Mouse (Mus musculus) forebrain, embryonic 12.5 days (tissue): ENCODE data around the gene Heatr9. TPM values are rescaled to one million over a fixed set of nuclear protein-coding genes. Genes with fewer than 3 reads are reported as not detected.

Experiments
- ATAC-seq: fragments of 200-750 bp; cut with Nextera tagmentation; 2 replicates; pipeline ENCODE4 v1.8.0; 2017; ENCODE audit warnings: moderate TSS enrichment; ENCODE audit not compliant: low FRiP score
- H3K27ac ChIP-seq: fragments of 300-500 bp; sonication (generic); 2 replicates; pipeline ENCODE4 v1.5.1; 2016; ENCODE audit warnings: mild to moderate bottlenecking
- H3K27me3 ChIP-seq: fragments of 300-500 bp; sonication (generic); 2 replicates; pipeline ENCODE4 v1.6.1; 2016; ENCODE audit warnings: mild to moderate bottlenecking
- H3K36me3 ChIP-seq: fragments of 300-500 bp; sonication (generic); replicated peaks from 2 replicates; pipeline ENCODE4 v1.6.1; 2016; ENCODE audit warnings: mild to moderate bottlenecking
- H3K4me1 ChIP-seq: fragments of 300-500 bp; sonication (generic); 2 replicates; pipeline ENCODE4 v1.6.1; 2016
- H3K4me2 ChIP-seq: fragments of 300-500 bp; sonication (generic); 2 replicates; pipeline ENCODE4 v1.6.1; 2016; ENCODE audit warnings: mild to moderate bottlenecking, moderate library complexity
- H3K4me3 ChIP-seq: fragments of 300-500 bp; sonication (generic); replicated peaks from 2 replicates; pipeline ENCODE4 v1.5.1; 2016; ENCODE audit warnings: mild to moderate bottlenecking
- H3K9ac ChIP-seq: fragments of 300-500 bp; sonication (generic); 2 replicates; pipeline ENCODE4 v1.6.1; 2016; ENCODE audit warnings: mild to moderate bottlenecking
- H3K9me3 ChIP-seq: fragments of 300-500 bp; sonication (generic); 2 replicates; pipeline ENCODE4 v1.6.1; 2016
- WGBS: fragments of 180-500 bp; shearing (Covaris S2); methylation state at CpG from one replicate; pipeline ENCODE4 v1.1.7; 2016; 5-methylcytosine and 5-hydroxymethylcytosine counted together
- polyA plus RNA-seq: library from polyadenylated mRNA; unstranded; fragments of >200 nt; fragmentation: Nextera tagmentation; extraction: Ambion mirVana; gene quantifications from 2 replicates; pipeline ENCODE4 v1.2.1, GENCODE M21; 2016

The Heatr9 gene
- polyA plus RNA-seq, 1 experiment from 2014 or later: 0.10 TPM

DNA sequence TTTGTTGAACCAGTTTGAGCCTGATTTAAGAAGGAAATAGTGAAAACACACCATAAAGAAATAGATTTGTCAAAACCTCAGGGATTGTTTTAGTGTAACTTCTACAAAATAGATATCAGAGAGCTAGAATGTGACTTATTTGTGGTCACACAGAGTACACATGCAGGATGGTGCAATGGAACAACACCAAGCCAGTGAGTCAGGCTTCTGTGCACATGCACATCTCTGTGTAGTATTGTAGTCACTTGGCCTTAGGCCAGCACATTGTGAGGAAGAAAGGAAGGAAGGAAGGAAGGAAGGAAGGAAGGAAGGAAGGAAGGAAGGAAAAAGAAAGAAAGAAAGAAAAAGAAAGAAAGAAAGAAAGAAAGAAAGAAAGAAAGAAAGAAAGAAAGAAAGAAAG lies 4.8 kb downstream of the Heatr9 start:
- no peaks in the 10 kb centered on the region for H3K4me1 ChIP-seq
- H3K27ac ChIP-seq: no peak overlapping the region
- H3K4me2 ChIP-seq: no peak overlapping the region
- no peak for ATAC-seq
- no peak overlapping the region for H3K9ac ChIP-seq
- H3K4me3 ChIP-seq: no peak overlapping the region
- no peaks in the 10 kb centered on the region for H3K27me3 ChIP-seq
- H3K36me3 ChIP-seq: no peaks in the 10 kb centered on the region; the same call in 1 of the 2 replicates
- H3K9me3 ChIP-seq: no peaks in the 10 kb centered on the region

DNA sequence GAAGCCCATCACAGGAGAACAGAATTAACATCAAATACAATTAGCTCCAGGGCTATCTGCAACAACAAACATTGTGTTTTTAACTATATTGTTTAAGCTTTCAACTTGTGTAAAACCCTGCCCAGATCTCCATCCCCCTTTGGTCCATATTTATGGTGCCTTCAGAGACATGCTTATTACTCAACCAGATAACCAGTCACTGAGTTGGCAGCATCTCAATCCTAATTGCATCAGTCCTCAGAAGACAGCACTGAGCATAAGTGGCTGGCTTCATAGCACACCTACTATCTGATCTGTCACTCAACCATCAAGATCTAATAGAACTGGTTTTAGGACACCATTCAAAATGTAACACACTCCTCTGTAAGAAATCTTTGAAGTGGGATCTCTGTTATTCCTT lies 12.5 kb downstream of the Heatr9 start:
- no peak overlapping the region for H3K4me3 ChIP-seq
- ATAC-seq: no peak
- H3K27ac ChIP-seq: no peak overlapping the region
- peaks cover 32% of the 10 kb centered on the region for H3K36me3 ChIP-seq
- no peaks in the 10 kb centered on the region for H3K9me3 ChIP-seq
- H3K4me2 ChIP-seq: no peak overlapping the region
- H3K9ac ChIP-seq: no peak overlapping the region
- no peaks in the 10 kb centered on the region for H3K4me1 ChIP-seq
- no peaks in the 10 kb centered on the region for H3K27me3 ChIP-seq

GRCm38 (mm10) chr11:83504308-83504707 lies 17.7 kb downstream of the Heatr9 start:
- no peaks in the 10 kb centered on the region for H3K4me1 ChIP-seq
- no peak overlapping the region for H3K4me2 ChIP-seq
- H3K27ac ChIP-seq: no peak overlapping the region
- ATAC-seq: no peak
- H3K9me3 ChIP-seq: no peaks in the 10 kb centered on the region
- H3K27me3 ChIP-seq: no peaks in the 10 kb centered on the region
- no peak overlapping the region for H3K9ac ChIP-seq
- peaks cover 64% of the 10 kb centered on the region for H3K36me3 ChIP-seq
- WGBS: 93% methylated on average over 5 of the region's 5 CpGs
- no peak overlapping the region for H3K4me3 ChIP-seq

DNA sequence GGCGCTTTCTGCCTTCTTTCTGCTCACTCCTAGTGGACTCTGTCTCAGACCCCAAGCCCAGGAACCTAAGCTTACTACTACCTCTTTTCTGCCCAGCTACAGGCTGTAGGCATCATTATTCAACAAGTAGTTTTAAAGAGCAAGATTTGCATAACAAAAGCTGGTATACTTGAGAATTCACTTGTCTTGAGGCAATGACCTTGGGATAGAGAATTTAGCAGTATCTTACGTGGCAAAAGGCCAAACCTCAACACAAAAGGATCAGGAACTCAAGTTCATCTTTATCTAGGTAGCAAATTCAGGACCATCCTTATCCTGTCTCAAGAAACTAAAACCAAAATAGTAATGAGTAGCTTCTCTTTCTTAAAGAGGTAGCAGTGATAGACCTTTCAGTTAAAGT lies 26.4 kb downstream of the Heatr9 start:
- Histone ChIP-seq H3K27me3 (no peaks in the 10 kb centered on the region), H3K9ac (no peak overlapping the region), H3K9me3 (no peaks in the 10 kb centered on the region), H3K4me1 (no peaks in the 10 kb centered on the region), H3K36me3 (peaks cover 23% of the 10 kb centered on the region), H3K4me2 (no peak overlapping the region), H3K27ac (no peak overlapping the region), H3K4me3 (no peak overlapping the region)
- no peak for ATAC-seq
- WGBS: 58% methylated on average over 2 of the region's 2 CpGs

DNA sequence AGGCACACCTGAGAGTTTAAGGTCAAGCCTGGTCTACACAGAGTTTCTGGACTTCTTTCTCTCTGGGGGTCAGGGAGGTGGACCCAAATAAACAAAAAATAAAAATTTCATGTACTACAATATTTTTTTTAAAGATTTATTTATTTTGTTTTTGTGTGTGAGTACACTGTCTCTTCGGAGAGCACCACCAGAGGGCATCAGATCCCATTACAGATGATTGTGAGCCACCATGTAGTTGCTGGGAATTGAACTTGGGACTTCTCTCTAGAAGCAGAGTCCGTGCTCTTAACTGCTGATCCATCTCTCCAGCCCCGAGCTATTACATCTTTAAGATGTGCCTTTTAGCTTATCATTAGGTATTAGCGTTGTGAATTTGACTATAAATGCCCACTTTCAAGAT lies 30.5 kb downstream of the Heatr9 start:
- no peak overlapping the region for H3K4me2 ChIP-seq
- ATAC-seq: no peak
- no peak overlapping the region for H3K27ac ChIP-seq
- peaks cover 33% of the 10 kb centered on the region for H3K36me3 ChIP-seq
- no peak overlapping the region for H3K9ac ChIP-seq
- H3K4me3 ChIP-seq: no peak overlapping the region
- H3K9me3 ChIP-seq: no peaks in the 10 kb centered on the region
- H3K27me3 ChIP-seq: no peaks in the 10 kb centered on the region
- no peaks in the 10 kb centered on the region for H3K4me1 ChIP-seq
- 91% methylated on average over 4 of the region's 4 CpGs for WGBS

- H3K4me3 ChIP-seq: peak overlapping the region; percentile 92
- ATAC-seq: peak; percentile 79
- H3K9me3 ChIP-seq: no peaks in the 10 kb centered on the region
- peak overlapping the region; percentile 94 for H3K9ac ChIP-seq
- 0 out of 2 replicates have a peak, but pooled peaks cover 8% of the 10 kb centered on the region for H3K27me3 ChIP-seq
- peaks cover 17% of the 10 kb centered on the region for H3K36me3 ChIP-seq
- peaks cover 17% of the 10 kb centered on the region for H3K4me1 ChIP-seq
- peak overlapping the region; percentile 98 for H3K27ac ChIP-seq
- H3K4me2 ChIP-seq: peak overlapping the region; percentile 74
- WGBS: under 1% methylated on average over 39 of the region's 52 CpGs
Measured at GRCm38 (mm10) chr11:83473235-83474016, 48.5 kb downstream of the Heatr9 start.

DNA sequence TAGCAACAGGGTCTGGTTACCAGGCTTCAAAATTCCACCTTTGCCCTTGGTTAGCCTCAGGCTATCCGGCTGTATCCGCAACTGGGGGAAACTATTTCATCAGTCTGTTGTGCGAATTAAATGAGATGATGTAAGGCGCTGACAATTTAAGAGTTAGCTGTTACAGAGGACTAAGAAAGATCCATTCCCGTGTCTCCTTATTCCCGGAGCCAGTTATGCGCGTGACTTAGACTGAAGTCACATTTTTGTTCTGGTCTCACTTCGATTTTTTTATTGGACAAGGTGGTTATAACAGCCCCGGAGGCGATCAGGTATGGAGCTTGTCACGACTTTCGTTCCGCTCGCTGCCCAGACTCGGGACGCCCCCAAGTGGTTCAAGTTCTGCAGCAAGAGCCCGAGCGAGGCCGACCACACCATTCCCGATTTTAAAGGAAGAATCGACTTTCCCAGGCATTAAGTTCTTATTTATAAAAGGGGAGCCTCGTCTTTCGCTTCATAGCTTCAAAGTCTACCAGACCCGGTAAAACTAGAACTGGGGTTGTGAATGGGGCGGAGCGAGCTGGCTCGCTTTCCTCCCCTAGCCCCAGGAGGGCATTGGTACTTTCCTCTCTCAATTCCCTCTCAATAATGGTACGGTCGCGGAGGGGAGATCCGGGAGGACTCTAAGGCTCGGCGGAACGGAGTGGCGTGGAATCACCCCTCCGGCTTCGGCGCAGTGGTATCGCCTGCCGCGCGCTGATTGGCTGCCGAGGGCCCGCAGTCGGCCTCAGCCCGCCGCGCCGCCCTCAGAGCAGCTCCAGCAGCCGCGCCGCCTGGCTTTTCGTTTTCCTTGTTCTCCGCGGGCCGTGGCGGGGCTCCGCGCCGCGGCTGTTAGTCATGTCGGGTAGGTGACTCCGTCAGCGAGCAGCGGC lies 49.4 kb downstream of the Heatr9 start, which contains the start of gene Taf15:
Gene Taf15, plus strand, starts transcription at position 763 of the 911 bp plus-strand sequence.
- 0 out of 2 replicates have a peak, but pooled peaks cover 8% of the 10 kb centered on the region for H3K27me3 ChIP-seq
- peak; percentile 98 for ATAC-seq
- H3K4me1 ChIP-seq: peaks cover 17% of the 10 kb centered on the region
- peak within 1 kb of the TSS; percentile 94 for H3K9ac ChIP-seq
- peaks cover 11% of the 10 kb centered on the region for H3K36me3 ChIP-seq
- H3K27ac ChIP-seq: peak within 1 kb of the TSS; percentile 98
- peak within 1 kb of the TSS; percentile 92 for H3K4me3 ChIP-seq
- H3K9me3 ChIP-seq: no peaks in the 10 kb centered on the region
- WGBS: under 1% methylated on average over 66 of the region's 66 CpGs
- peak within 1 kb of the TSS; percentile 74 for H3K4me2 ChIP-seq

GRCm38 (mm10) chr11:83471766-83472165 lies 50.2 kb downstream of the Heatr9 start:
- Histone ChIP-seq H3K4me1 (peaks cover 22% of the 10 kb centered on the region), H3K9ac (no peak overlapping the region; the same call in 1 of the 2 replicates), H3K4me3 (no peak overlapping the region), H3K4me2 (peak overlapping the region; percentile 64), H3K27ac (no peak overlapping the region), H3K9me3 (no peaks in the 10 kb centered on the region), H3K36me3 (peaks cover 7% of the 10 kb centered on the region), H3K27me3 (0 out of 2 replicates have a peak, but pooled peaks cover 9% of the 10 kb centered on the region)
- ATAC-seq: no peak
- WGBS: 94% methylated on average over 2 of the region's 2 CpGs

GRCm38 (mm10) chr11:83468765-83469164 lies 53.2 kb downstream of the Heatr9 start:
- H3K4me3 ChIP-seq: no peak overlapping the region
- no peaks in the 10 kb centered on the region for H3K9me3 ChIP-seq
- no peak for ATAC-seq
- no peak overlapping the region for H3K4me2 ChIP-seq
- no peaks in the 10 kb centered on the region for H3K36me3 ChIP-seq
- H3K9ac ChIP-seq: no peak overlapping the region
- 87% methylated on average over 3 of the region's 3 CpGs for WGBS
- H3K27me3 ChIP-seq: peaks cover 37% of the 10 kb centered on the region
- H3K27ac ChIP-seq: no peak overlapping the region
- H3K4me1 ChIP-seq: peaks cover 13% of the 10 kb centered on the region

DNA sequence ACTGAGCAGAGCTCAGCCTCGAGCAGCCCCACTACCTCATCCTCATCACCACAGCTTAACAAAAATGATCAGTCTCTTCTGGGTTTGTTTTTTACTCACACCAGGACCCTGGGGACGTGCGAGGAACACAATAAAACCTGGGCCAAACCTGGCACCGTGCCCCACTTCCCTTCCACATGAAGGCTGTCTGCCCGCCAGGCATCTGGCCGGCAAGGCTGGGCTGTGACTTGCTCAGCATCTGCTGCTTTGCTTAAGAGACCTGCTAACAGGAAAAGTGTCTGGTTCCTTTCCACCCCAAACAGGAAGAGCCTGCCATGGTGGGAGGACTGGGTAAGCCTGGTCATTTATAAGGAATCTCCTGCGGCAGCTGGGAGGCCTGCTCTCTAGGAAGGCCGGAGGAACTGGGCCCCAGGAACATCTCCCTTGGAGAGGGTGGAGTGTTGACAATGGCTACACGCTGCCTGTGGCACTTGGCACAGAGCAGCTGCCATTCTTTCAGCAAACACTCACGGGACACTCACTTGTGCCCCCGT lies 54.8 kb downstream of the Heatr9 start:
- peaks cover 53% of the 10 kb centered on the region for H3K27me3 ChIP-seq
- H3K4me2 ChIP-seq: no peak overlapping the region
- H3K4me3 ChIP-seq: no peak overlapping the region
- H3K4me1 ChIP-seq: peaks cover 21% of the 10 kb centered on the region
- no peak overlapping the region for H3K9ac ChIP-seq
- no peaks in the 10 kb centered on the region for H3K36me3 ChIP-seq
- H3K9me3 ChIP-seq: no peaks in the 10 kb centered on the region
- ATAC-seq: no peak
- H3K27ac ChIP-seq: no peak overlapping the region
- WGBS: 69% methylated on average over 11 of the region's 11 CpGs

GRCm38 (mm10) chr11:83465976-83466375 lies 56.0 kb downstream of the Heatr9 start:
- Histone ChIP-seq H3K9ac (0 out of 2 replicates have a peak overlapping the region, but pooled peaks have one; percentile 29), H3K9me3 (no peaks in the 10 kb centered on the region), H3K27ac (no peak overlapping the region), H3K36me3 (no peaks in the 10 kb centered on the region), H3K4me3 (no peak overlapping the region), H3K27me3 (peaks cover 64% of the 10 kb centered on the region), H3K4me1 (peaks cover 19% of the 10 kb centered on the region), H3K4me2 (no peak overlapping the region)
- WGBS: 48% methylated on average over 2 of the region's 2 CpGs
- no peak for ATAC-seq

- H3K27ac ChIP-seq: no peak within 1 kb of the TSS
- peaks cover 67% of the 10 kb centered on the region for H3K27me3 ChIP-seq
- no peaks in the 10 kb centered on the region for H3K36me3 ChIP-seq
- peak within 1 kb of the TSS; percentile 76 for H3K4me2 ChIP-seq
- under 1% methylated on average over 42 of the region's 42 CpGs for WGBS
- H3K9ac ChIP-seq: peak within 1 kb of the TSS; percentile 61
- H3K4me3 ChIP-seq: peak within 1 kb of the TSS; percentile 46
- no peaks in the 10 kb centered on the region for H3K9me3 ChIP-seq
- peaks cover 29% of the 10 kb centered on the region for H3K4me1 ChIP-seq
- no peak for ATAC-seq
Measured at GRCm38 (mm10) chr11:83462711-83463244, 59.2 kb downstream of the Heatr9 start, which contains the start of gene Mmp28. Gene Mmp28 (minus strand): TSS chr11:83463071.
